Mouse (Mus musculus) hindbrain, embryonic 10.5 days (tissue): Measurements from ENCODE around the gene Arhgef26. TPM values are rescaled to one million over a fixed set of nuclear protein-coding genes. Genes with fewer than 3 reads are reported as not detected.

ENCODE experiments used
- DNase-seq: peaks from one replicate; pipeline ENCODE4 v3.0.0-alpha.2; 2017; ENCODE audit warnings: low spot score
- H3K27ac ChIP-seq: fragments of 300-500 bp; sonication (generic); 2 replicates; pipeline ENCODE4 v1.5.1; 2016; ENCODE audit warnings: mild to moderate bottlenecking, moderate library complexity
- H3K27me3 ChIP-seq: fragments of 300-500 bp; sonication (generic); 2 replicates; pipeline ENCODE4 v1.6.1; 2016; ENCODE audit warnings: mild to moderate bottlenecking; ENCODE audit not compliant: poor library complexity, insufficient read depth, severe bottlenecking
- H3K36me3 ChIP-seq: fragments of 300-500 bp; sonication (generic); 2 replicates; pipeline ENCODE4 v1.6.1; 2016; ENCODE audit warnings: mild to moderate bottlenecking, moderate library complexity
- H3K4me1 ChIP-seq: fragments of 300-500 bp; sonication (generic); replicated peaks from 2 replicates; pipeline ENCODE4 v1.6.1; 2016; ENCODE audit warnings: mild to moderate bottlenecking
- H3K4me3 ChIP-seq: fragments of 300-500 bp; sonication (generic); 2 replicates; pipeline ENCODE4 v1.5.1; 2016; ENCODE audit warnings: mild to moderate bottlenecking, moderate library complexity
- H3K9me3 ChIP-seq: fragments of 300-500 bp; sonication (generic); 2 replicates; pipeline ENCODE4 v1.6.1; 2016; ENCODE audit warnings: mild to moderate bottlenecking, moderate library complexity
- WGBS: fragments of 180-500 bp; shearing (Covaris S2); methylation state at CpG from one replicate; pipeline ENCODE4 v1.1.7; 2016; 5-methylcytosine and 5-hydroxymethylcytosine counted together
- polyA plus RNA-seq: library from polyadenylated mRNA; unstranded; fragments of >200 nt; fragmentation: Nextera tagmentation; extraction: Ambion mirVana; gene quantifications from 2 replicates; pipeline ENCODE4 v1.2.1, GENCODE M21; 2016

Arhgef26 gene
- polyA plus RNA-seq, 1 experiment from 2014 or later = 8.8 TPM

DNA sequence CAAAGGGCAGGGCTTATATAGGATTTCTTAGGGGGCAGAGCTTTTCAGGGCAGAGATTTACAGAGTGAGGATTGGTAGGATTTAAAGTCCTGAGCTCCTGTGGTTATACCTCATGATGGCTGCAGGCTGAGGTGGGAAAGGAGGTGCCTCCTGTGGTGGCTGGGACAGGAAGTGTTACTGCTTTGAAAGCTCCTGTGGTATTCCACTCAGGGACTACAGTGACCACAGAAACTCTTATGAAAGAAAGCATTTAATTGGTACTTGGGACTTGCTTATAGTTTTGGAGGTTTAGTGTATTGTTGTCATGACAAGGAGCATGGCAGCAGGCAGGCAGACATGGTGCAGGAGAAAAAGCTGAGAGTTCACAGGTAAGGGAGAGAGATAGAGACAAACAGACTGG, 97.8 kb downstream of the Arhgef26 start:
- Histone ChIP-seq H3K9me3 (no peaks in the 10 kb centered on the region), H3K4me3 (no peak overlapping the region), H3K4me1 (peaks cover 8% of the 10 kb centered on the region; the same call in 1 of the 2 replicates), H3K27ac (no peak overlapping the region), H3K27me3 (no peaks in the 10 kb centered on the region), H3K36me3 (no peaks in the 10 kb centered on the region)
- DNase-seq = no peak

DNA sequence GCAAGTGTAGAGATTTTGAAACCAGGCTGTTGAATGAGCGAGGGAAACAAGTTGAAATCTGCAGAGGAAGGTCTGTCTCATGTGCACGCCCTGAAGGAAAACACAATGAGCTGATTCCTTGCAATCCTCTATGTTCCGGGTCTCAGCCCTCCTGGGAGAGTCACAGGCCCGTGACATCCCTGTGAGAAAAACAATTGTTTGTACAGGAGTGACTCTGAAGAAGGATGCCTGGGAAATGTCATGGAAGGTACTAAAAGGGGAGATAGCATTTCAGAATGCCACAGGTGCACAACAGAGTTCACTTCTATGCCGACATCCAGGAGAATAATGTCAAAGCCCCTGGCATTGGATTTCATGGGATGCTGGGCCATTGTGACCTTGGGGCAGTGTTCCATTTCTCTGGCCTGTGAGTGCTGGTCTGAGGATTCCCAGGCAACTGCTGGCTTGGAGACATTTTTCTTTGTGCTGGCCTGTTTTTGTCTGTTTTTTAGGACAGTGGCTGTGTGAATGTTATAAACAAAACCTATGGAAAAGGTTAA, 102.4 kb downstream of the Arhgef26 start:
- H3K27me3 ChIP-seq = no peaks in the 10 kb centered on the region
- peak overlapping the region; percentile 13; the same call in 1 of the 2 replicates for H3K27ac ChIP-seq
- H3K4me3 ChIP-seq = no peak overlapping the region
- no peaks in the 10 kb centered on the region for H3K9me3 ChIP-seq
- peaks cover 10% of the 10 kb centered on the region; the same call in 1 of the 2 replicates for H3K4me1 ChIP-seq
- H3K36me3 ChIP-seq = no peaks in the 10 kb centered on the region
- DNase-seq = peak; percentile 12
- 18% methylated on average over 5 of the region's 5 CpGs for WGBS

GRCm38 (mm10) chr3:62443582-62444194, 105.5 kb downstream of the Arhgef26 start:
- H3K36me3 ChIP-seq = peaks cover 8% of the 10 kb centered on the region
- 81% methylated on average over 12 of the region's 12 CpGs for WGBS
- no peak for DNase-seq

DNA sequence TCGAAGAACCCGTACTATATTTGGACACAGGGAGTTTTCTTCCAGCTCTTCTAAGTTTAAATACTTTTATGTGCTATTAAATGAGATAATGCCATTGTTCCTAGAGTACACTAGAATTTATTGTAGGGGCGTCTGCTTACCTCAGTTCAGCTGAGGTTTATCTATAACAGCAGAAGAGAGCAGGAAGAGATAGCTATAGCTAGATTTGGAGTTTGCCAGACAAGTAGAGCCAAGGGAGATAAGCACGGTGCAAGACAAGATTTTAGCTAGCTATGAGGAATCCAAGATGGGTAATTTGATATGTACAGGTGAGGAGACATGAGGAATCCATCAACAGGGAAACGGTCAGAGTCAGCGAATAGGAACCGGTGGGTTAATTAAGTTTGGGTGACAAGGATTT, 108.1 kb downstream of the Arhgef26 start:
- no peak overlapping the region for H3K27ac ChIP-seq
- no peaks in the 10 kb centered on the region for H3K4me1 ChIP-seq
- 91% methylated on average over 7 of the region's 7 CpGs for WGBS
- no peaks in the 10 kb centered on the region for H3K9me3 ChIP-seq
- no peaks in the 10 kb centered on the region for H3K27me3 ChIP-seq
- H3K36me3 ChIP-seq = peaks cover 18% of the 10 kb centered on the region
- no peak overlapping the region for H3K4me3 ChIP-seq
- DNase-seq = no peak

More at GRCm38 (mm10) chr3:62443582-62444194, 105.5 kb downstream of the Arhgef26 start:
- H3K9me3 ChIP-seq = no peaks in the 10 kb centered on the region
- peaks cover 10% of the 10 kb centered on the region; the same call in 1 of the 2 replicates for H3K4me1 ChIP-seq
- no peak overlapping the region for H3K27ac ChIP-seq
- no peaks in the 10 kb centered on the region for H3K27me3 ChIP-seq
- no peak overlapping the region for H3K4me3 ChIP-seq

DNA sequence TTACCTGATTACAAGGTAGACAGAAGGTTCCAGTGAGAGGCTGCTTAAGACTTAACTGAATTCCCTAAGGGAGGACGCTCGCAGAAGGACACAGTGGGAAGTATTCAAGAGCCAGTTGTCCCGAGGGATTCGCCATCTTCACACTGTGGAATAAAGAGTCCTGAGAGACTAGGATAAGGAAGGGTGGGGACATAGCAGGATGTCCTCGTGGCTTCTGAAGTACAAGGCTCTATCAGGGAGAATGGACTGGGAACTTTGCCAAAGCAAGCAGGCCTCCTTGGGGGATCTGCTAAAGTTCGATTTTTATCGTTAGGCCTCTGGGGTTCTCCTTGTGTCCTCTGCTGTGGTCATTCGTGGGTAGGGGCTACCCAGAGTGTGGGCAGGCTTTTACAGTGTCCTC, 109.0 kb downstream of the Arhgef26 start:
- Histone ChIP-seq H3K9me3 (no peaks in the 10 kb centered on the region), H3K4me3 (no peak overlapping the region), H3K36me3 (peaks cover 18% of the 10 kb centered on the region), H3K27me3 (no peaks in the 10 kb centered on the region), H3K27ac (no peak overlapping the region), H3K4me1 (no peaks in the 10 kb centered on the region)
- no peak for DNase-seq
- WGBS = 88% methylated on average over 8 of the region's 8 CpGs

- Histone ChIP-seq H3K9me3 (no peaks in the 10 kb centered on the region), H3K4me1 (peaks cover 20% of the 10 kb centered on the region), H3K4me3 (no peak overlapping the region), H3K27me3 (no peaks in the 10 kb centered on the region), H3K27ac (no peak overlapping the region), H3K36me3 (peaks cover 18% of the 10 kb centered on the region)
- 88% methylated on average over 4 of the region's 4 CpGs for WGBS
- no peak for DNase-seq
Observed at GRCm38 (mm10) chr3:62449871-62450496, 111.8 kb downstream of the Arhgef26 start.

DNA sequence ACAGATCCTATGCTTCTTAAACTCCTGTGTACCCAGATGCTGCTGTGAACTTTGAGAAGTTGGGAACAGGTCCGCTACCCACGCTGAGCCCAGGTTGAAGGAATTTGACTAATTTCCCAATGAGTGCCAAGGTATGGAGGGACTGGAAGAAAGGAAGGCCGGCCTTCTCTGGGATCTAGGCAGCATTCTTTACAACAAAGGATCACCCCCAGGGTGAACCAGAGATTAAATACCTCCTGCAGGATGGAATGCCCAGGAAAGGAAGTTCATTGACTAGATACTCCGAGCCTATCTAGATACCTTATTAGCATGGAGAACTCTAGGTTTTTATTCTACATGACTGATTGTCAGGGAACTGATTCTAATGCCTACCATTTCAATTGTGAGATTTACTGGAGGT, 114.8 kb downstream of the Arhgef26 start:
- DNase-seq = no peak
- 40% methylated on average over 4 of the region's 4 CpGs for WGBS
- Histone ChIP-seq H3K27me3 (no peaks in the 10 kb centered on the region), H3K4me1 (peaks cover 30% of the 10 kb centered on the region), H3K9me3 (no peaks in the 10 kb centered on the region), H3K27ac (0 out of 2 replicates have a peak overlapping the region, but pooled peaks have one; percentile 13), H3K4me3 (no peak overlapping the region), H3K36me3 (peaks cover 17% of the 10 kb centered on the region)

DNA sequence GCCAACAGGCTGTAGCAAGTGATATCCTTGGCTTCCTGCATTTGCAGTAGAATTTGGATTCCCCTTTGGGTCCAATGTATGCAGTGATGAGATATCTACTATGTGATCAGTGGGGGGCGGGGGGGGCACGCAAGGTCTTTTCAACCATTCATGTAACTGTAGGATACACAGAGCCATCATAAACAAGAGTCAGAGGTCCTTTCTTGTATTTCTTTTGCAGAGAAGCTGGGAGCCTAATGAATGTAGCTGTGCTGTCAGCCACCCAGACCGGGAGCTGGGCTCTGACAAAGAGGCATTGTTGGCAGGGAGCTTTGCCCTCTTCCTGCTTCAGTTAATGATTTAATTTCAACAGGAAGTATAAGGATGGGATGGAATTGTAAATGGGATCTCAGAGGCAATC, 116.0 kb downstream of the Arhgef26 start:
- Histone ChIP-seq H3K9me3 (no peaks in the 10 kb centered on the region), H3K27me3 (no peaks in the 10 kb centered on the region), H3K36me3 (0 out of 2 replicates have a peak, but pooled peaks cover 8% of the 10 kb centered on the region), H3K27ac (peak overlapping the region; percentile 76), H3K4me3 (no peak overlapping the region), H3K4me1 (peaks cover 30% of the 10 kb centered on the region)
- DNase-seq = peak; percentile 40
- WGBS = 20% methylated on average over 3 of the region's 3 CpGs

- Histone ChIP-seq H3K36me3 (peaks cover 19% of the 10 kb centered on the region), H3K27ac (peak overlapping the region; percentile 20; the same call in 1 of the 2 replicates), H3K9me3 (no peaks in the 10 kb centered on the region), H3K4me1 (peaks cover 30% of the 10 kb centered on the region), H3K4me3 (no peak overlapping the region), H3K27me3 (no peaks in the 10 kb centered on the region)
- DNase-seq = no peak
- WGBS = 15% methylated on average over 1 of the region's 1 CpGs
Observed at GRCm38 (mm10) chr3:62455854-62456253, 117.7 kb downstream of the Arhgef26 start.

DNA sequence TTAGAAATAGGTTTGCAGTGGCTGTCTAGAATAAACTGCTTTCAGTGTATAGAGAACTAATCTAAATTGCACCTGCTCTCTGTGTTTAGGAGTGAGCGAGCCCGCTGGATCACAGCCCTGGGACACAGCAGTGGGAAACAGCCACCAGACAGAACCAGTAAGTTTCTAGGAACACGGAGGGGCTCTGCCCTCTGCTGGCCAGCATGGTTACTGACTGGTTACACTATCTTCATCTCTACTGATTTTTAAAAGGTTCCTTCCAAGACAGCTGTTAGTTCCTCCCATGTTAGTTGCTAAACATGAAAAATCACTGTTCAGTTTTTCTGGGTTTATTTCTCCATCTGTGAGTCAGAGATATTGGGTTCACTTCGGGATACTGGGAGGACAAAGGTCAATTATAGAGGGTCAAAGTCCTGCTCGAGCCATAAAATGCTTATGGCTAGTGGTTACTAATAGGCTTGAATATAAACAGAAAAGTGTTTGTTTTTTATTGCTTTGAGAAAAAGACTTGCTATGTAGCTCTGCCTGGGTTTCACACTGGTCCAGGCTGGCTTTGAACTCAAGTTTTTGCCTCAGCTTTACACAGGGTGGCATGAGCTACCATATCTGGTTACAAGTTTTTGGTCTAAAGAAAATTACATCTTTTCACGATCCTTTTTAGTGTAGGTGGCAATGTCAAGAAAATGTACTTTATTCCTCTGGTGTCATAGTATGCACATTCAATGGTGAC, 120.3 kb downstream of the Arhgef26 start:
- no peak overlapping the region for H3K4me3 ChIP-seq
- H3K4me1 ChIP-seq = peaks cover 21% of the 10 kb centered on the region
- peaks cover 45% of the 10 kb centered on the region for H3K36me3 ChIP-seq
- DNase-seq = peak; percentile 59
- 51% methylated on average over 6 of the region's 6 CpGs for WGBS
- H3K27ac ChIP-seq = no peak overlapping the region
- no peaks in the 10 kb centered on the region for H3K27me3 ChIP-seq
- no peaks in the 10 kb centered on the region for H3K9me3 ChIP-seq

DNA sequence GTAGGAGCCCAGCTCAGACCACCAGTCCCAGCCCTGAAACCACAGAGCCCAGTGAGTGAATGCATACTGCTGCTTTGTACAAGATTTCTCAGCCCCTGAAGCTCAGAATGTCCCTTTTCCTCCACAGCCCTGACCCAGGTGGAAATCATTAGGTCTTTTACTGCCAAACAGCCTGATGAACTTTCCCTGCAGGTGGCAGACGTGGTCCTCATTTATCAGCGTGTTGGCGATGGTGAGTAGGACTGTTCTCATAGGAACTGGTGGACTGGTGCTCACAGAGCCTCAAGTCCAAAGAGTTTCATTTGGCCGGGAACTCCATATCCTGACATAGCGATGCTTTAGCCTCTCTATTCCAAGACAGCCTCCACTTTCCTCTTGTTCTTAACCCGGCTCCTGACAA, 121.3 kb downstream of the Arhgef26 start:
- Histone ChIP-seq H3K9me3 (no peaks in the 10 kb centered on the region), H3K27ac (no peak overlapping the region), H3K27me3 (no peaks in the 10 kb centered on the region), H3K36me3 (peaks cover 56% of the 10 kb centered on the region), H3K4me3 (no peak overlapping the region), H3K4me1 (peaks cover 11% of the 10 kb centered on the region)
- 81% methylated on average over 6 of the region's 6 CpGs for WGBS
- DNase-seq = no peak

DNA sequence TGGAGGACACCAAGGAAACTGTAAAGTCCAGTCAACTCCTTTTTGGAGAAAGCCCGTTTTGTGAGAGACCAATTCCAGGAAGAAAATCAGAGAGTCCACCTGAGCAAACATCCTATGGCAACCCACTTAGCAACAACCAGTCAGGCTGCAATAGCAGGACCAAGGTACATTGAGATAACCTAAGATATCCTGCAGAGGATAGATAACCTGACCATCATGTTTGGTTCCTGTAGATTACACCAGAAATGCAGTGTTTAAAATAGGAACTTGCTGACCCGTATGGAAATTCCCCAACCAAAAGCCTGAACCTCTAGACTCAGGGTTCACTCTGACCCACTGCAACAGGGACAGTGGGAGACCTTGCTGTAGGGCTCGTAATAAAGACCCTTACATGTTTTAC, 126.1 kb downstream of the Arhgef26 start:
- Histone ChIP-seq H3K4me3 (no peak overlapping the region), H3K36me3 (peaks cover 98% of the 10 kb centered on the region), H3K4me1 (no peaks in the 10 kb centered on the region), H3K27ac (no peak overlapping the region), H3K27me3 (no peaks in the 10 kb centered on the region), H3K9me3 (no peaks in the 10 kb centered on the region)
- DNase-seq = no peak
- 90% methylated on average over 3 of the region's 3 CpGs for whole genome bisulfite sequencing

DNA sequence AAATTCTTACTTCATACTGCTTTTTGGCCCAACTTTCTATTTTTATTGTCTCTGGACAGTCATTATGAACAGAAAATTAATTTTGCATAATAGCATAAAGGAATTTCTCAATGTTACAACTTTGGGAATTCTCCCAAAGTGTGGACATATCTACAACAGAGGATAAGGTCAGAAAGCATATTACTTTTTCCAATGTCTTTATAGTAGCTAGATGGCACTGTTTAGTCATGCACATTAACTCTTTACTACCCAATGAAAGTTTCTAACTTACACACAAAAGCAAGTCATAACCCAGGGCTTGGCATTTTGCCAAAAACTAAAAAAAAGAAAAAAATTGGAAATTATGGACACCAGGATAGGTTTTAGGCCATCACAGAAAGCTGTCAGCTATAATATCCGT, 132.0 kb downstream of the Arhgef26 start:
- DNase-seq = no peak
- Histone ChIP-seq H3K9me3 (no peaks in the 10 kb centered on the region), H3K4me1 (no peaks in the 10 kb centered on the region), H3K27me3 (no peaks in the 10 kb centered on the region), H3K4me3 (no peak overlapping the region), H3K36me3 (peaks cover 98% of the 10 kb centered on the region), H3K27ac (no peak overlapping the region)
- 100% methylated on average over 1 of the region's 1 CpGs for WGBS
